Mouse (Mus musculus) lung, postnatal 36 days (tissue): ENCODE data around the gene Fam193b.

Source experiments
- DNase-seq: peaks from one replicate; pipeline ENCODE4 v3.0.0; 2022; ENCODE audit warnings: mixed read lengths

Gene Fam193b

GRCm38 (mm10) chr13:55525733-55526553 lies 45.0 kb downstream of the Fam193b start:
- no peak for DNase-seq

DNA sequence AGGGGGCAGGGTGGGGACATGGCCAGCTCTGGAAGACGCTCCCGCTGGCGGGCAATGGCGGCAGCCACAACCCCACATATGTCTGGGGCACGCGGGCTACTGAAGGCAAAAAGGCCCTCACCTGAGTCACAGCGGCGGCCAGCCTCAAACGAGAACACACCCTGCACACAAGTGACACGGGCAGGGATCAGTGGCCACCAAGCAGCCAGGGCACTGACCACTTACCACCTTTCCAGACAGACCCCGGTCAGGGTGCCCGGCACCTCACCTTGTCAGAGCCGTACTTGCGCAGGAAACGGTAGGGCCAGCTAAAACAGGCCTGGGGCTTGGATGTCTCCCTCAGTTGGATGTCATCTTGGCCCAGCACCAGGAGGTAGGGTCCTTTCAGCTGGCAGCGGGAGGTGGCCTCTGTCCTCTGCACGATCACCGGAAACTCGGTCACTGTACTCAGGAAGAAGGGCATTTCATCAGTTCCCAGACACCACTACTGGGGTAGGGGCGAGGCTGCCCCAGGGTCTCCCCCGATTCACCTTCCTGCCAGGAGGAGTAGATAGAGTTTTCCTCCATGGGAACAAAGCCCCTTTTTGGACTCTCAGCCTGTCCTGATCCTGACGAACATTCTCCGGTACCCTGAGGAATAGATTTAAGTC lies 46.8 kb downstream of the Fam193b start:
- no peak for DNase-seq

- peak; percentile 27 for DNase-seq
Observed at GRCm38 (mm10) chr13:55523278-55523677, 47.6 kb downstream of the Fam193b start.

DNA sequence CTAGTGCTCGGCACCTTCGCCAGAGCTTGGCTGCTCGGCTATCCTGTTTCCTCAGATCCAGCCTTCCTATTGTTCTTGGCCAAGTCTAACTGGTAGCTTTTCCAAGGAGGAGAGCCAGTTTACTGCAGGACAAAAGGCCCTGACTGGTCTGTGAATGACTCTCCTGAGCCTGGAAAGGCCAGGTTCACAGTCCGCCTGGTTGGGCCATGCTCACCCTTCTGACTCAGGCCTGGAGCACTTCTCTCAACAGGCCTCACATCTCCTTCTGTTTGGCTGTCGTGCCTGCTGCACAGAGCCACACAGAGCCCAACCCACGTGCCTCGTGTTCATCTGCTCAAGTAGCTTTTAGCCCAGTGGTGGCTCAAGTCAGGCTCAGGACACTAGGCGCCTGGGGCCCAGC lies 48.2 kb downstream of the Fam193b start:
- DNase-seq = no peak

- no peak for DNase-seq
Observed at GRCm38 (mm10) chr13:55519606-55520005, 51.3 kb downstream of the Fam193b start.

GRCm38 (mm10) chr13:55516955-55517354 lies 54.0 kb downstream of the Fam193b start:
- peak; percentile 95 for DNase-seq

GRCm38 (mm10) chr13:55513828-55514227 lies 57.1 kb downstream of the Fam193b start:
- no peak for DNase-seq

- peak; percentile 90 for DNase-seq
Observed at GRCm38 (mm10) chr13:55513111-55513748, 57.7 kb downstream of the Fam193b start, which contains the start of gene Pdlim7. Pdlim7 (minus strand) TSS chr13:55513676.

DNA sequence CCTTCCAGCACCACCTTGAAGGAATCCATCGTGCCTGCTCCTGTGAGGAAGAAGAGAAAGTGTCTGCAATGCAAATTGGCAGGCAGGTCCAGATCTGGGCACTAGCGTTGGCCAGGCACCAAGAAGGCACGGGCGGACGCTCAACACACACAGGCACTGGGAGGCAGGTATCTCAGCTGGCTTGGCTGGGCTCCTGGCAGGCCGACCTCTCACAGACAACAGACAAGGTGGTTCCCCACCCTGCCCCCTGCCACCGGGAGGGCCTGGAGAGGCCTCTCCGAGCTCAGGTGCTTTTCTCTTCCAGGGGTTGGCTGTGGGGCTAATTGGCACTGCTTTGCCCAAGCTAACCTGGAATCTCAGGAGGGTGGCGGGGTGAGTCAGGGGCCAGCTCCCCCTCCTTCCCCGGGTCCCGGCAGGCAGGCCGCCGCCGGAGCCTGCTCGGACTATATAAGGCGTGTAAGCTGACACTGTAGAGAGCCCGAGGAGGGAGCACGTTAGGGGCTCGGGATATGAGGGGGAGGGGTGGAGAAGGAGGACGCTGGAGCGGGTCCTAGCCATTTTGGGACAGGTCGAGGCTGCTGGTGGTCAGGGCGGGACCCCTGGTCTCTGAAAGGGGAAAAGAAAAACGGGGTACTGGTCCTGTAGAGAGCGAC lies 58.4 kb downstream of the Fam193b start:
- peak; percentile 54 for DNase-seq

DNA sequence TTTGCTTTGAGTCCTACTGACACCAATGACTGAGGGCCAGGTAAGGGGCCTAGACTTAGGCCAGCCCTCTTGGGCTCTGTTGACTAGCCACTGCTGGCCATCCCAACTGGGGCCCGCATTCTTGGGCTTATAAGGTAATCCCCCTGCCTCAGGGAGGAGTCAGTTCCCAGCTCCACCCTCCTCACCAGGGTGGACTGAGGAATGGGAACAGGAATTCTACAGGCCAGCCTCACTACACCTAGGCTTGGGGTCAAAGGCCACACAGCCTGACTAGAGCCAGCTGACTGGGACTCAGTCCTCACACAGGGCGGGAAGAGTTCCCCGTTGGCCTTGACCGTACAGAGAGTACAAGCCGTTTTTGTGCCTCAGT lies 59.4 kb downstream of the Fam193b start:
- no peak for DNase-seq

DNA sequence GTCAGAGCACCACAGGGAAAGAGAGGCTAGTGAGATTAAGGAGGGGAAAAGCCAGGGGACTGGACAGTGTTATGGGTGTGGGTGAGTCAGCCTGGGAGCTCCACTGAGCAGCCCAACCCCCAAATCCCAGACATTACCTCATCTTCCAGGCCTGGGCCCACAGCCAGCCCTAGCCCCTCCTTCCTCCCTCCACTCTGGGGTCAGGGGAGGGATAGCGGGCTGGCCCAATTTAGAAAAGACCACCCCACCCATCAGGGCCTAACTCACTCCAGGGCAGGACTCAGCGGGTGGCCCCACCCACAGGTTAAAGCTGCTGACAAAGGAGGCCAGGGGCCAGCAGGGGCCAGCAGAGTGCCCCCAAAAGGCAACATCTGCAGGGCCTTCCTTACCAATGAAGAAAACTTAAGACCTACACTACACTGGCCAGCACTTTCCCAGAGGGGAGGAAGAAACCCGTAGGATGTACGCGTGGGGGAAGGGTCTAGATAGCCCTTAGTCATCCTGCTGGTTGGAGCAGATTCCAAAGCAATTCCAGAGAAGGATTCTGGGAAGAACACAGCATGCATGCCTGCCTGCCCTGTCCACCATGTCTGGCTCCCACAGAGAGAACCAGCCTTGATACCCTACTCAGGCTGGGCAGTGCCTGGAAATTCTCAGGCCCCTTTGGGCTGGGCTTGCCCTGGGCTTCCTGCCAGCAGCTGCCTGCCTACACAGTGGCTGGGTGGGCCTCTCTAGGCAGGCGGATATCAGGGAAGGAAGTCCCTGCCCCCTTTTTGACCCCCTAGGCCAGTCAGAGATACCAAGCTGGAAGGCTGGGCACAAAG lies 60.0 kb downstream of the Fam193b start:
- DNase-seq = peak; percentile 88

DNA sequence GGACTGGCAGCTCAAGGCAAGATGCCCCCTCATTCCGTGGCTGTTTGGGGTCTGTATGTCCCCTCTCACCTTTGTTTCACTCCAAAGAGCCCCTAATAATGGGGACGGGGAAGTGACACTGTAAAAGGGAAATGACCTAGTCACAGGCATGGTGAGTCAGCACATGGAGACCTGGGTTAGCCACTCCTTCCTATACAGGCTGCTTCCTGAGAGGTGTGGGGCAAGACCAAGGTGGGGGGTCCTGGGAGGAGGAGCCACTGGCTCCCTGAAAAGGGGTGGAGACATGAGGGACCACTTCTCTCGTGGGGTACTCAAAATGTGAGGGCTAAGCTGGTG lies 60.6 kb downstream of the Fam193b start:
- peak; percentile 31 for DNase-seq

- no peak for DNase-seq
Observed at GRCm38 (mm10) chr13:55508531-55508930, 62.4 kb downstream of the Fam193b start.

DNA sequence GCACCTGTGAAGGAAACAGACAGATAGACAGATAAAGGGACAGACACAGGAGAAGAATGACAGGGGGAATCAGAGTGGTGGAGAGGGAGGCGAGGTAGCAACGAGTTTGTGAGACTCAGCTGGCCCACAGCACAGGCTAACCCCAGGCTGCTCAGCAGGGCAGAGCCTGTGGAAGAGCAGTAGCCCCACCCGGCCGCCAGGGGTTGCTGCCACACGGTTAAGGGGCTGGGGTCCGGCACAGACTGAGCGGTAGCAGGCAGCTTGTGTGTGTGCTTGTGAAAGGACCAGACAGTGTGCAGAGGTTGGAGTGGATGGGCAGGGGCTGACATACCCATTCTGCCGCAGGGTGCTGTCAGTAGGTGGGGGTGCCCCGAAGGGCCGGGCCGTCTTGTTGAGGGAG lies 63.0 kb downstream of the Fam193b start:
- DNase-seq = no peak

- no peak for DNase-seq
Observed at GRCm38 (mm10) chr13:55506697-55507096, 64.2 kb downstream of the Fam193b start.

DNA sequence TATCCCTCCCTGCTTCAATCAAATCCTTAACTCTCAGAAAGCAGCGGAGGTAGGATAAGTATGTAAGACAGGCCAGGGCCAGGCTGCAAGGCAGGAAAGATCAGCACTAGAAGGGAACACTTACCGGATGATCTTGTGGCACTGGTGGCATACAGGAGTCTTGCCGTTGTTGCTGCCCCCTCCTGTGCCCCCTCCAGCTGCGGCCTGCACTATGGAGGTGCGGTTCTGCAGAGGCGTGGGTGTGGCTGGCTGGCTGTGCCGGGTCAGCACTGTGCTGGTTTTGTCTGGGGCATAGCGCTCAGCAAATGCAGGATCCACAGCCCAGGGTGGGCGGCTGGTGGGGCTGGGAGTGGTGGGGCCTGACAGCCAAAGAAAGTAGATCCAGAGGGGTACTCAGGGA lies 65.1 kb downstream of the Fam193b start:
- no peak for DNase-seq

- no peak for DNase-seq
Observed at GRCm38 (mm10) chr13:55504390-55504789, 66.5 kb downstream of the Fam193b start.

- no peak for DNase-seq
Observed at GRCm38 (mm10) chr13:55502405-55502804, 68.5 kb downstream of the Fam193b start.

DNA sequence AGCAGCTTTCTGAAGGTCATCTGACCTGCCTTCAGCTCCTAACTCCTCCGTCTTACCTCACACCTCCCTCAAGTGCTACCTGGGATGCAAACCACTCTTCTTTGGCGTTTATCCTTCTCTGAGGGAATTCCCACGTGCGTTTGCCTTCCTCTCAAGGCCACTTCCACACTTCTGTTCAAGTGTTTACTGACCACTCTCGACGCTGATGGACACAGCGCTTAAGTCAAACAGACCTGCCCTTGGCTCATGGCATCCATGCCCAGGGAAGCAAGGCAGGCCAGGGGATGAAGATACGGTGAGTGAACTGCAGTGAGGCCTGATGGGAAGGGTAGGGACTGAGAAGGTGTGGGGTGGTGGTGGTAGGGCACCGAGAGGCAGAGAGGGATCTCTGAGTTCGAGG lies 70.3 kb downstream of the Fam193b start:
- DNase-seq = peak; percentile 76

- no peak for DNase-seq
Observed at GRCm38 (mm10) chr13:55498906-55499305, 72.0 kb downstream of the Fam193b start.

- no peak for DNase-seq
Observed at GRCm38 (mm10) chr13:55496661-55497060, 74.3 kb downstream of the Fam193b start.

DNA sequence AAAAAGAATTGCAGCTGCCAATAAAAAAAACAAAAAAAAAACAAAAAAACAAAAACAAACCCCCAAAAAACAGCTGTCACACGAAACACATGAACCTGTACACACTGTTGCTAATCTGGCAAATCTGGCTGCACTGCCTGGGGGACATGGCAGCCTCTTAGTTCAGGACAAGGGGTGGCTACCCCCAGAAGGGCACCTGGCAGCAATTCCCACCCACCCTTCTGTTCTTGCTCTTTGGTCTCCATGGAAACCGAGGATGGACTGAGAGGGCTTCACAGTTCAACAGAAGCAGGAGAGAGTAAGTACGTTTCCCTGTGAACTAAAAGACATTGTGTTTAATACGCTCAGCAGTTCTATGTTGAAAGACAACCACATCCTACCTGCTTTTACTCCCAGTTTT lies 75.2 kb downstream of the Fam193b start:
- DNase-seq = no peak
